Mouse (Mus musculus): ENCODE results near the gene Qrfp. TPM values are rescaled to one million over a fixed set of nuclear protein-coding genes. Genes with fewer than 3 reads are reported as not detected.

Gene Qrfp
- polyA plus RNA-seq, 1 experiment from 2014 or later: 0.14 TPM

GRCm38 (mm10) chr2:31811086-31811958 is 942 bp upstream of the Qrfp start:
- Histone ChIP-seq H3K36me3 (no peaks in the 10 kb centered on the region), H3K27ac (no peak overlapping the region), H3K4me3 (no peak overlapping the region), H3K4me2 (no peak overlapping the region), H3K27me3 (peaks cover 2% of the 10 kb centered on the region; the same call in 1 of the 2 replicates), H3K9me3 (no peaks in the 10 kb centered on the region), H3K9ac (no peak overlapping the region), H3K4me1 (peaks cover 31% of the 10 kb centered on the region)
- ATAC-seq (ENCODE audit: insufficient number of reproducible peaks, low FRiP score, low TSS enrichment, low read depth): no peak
- 80% methylated on average over 14 of the region's 14 CpGs for WGBS

DNA sequence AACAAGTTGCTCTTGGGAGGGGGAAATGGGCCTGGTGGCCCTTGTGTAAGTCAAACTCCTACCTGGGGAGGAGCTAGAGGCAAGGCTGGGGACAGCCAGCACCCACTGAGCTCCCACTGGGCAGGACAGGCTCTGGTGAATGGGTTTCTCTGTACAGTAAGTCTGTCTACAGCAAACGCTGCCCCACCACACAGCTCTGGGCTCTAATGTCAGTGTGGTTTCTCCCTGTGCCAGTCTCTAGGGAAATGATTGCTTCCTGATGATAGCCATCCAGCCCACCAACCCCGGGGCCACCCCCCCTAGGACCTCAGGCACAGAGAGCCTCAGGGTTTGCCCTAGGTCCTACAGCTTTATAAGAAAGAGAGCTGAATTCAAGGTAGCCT is 1.0 kb downstream of the Qrfp start:
- Histone ChIP-seq H3K36me3 (peaks cover 6% of the 10 kb centered on the region), H3K4me3 (no peak overlapping the region), H3K9ac (no peak overlapping the region), H3K9me3 (no peaks in the 10 kb centered on the region), H3K27ac (no peak overlapping the region), H3K4me2 (no peak overlapping the region), H3K4me1 (peaks cover 31% of the 10 kb centered on the region), H3K27me3 (no peaks in the 10 kb centered on the region)
- ATAC-seq (ENCODE audit: insufficient number of reproducible peaks, low FRiP score, low TSS enrichment, low read depth): no peak
- WGBS: 39% methylated on average over 2 of the region's 2 CpGs

GRCm38 (mm10) chr2:31808410-31809357 is 1.7 kb downstream of the Qrfp start:
- no peak for ATAC-seq (ENCODE audit: insufficient number of reproducible peaks, low FRiP score, low TSS enrichment, low read depth)
- Histone ChIP-seq H3K9ac (no peak overlapping the region), H3K36me3 (peaks cover 13% of the 10 kb centered on the region), H3K27ac (no peak overlapping the region), H3K4me2 (no peak overlapping the region), H3K27me3 (no peaks in the 10 kb centered on the region), H3K9me3 (no peaks in the 10 kb centered on the region), H3K4me1 (peaks cover 31% of the 10 kb centered on the region), H3K4me3 (no peak overlapping the region)
- WGBS: 38% methylated on average over 28 of the region's 28 CpGs

GRCm38 (mm10) chr2:31806639-31807382 is 3.6 kb downstream of the Qrfp start:
- Histone ChIP-seq H3K36me3 (peaks cover 31% of the 10 kb centered on the region), H3K27me3 (no peaks in the 10 kb centered on the region), H3K9me3 (no peaks in the 10 kb centered on the region), H3K9ac (no peak overlapping the region), H3K4me2 (no peak overlapping the region), H3K4me1 (peaks cover 31% of the 10 kb centered on the region), H3K4me3 (no peak overlapping the region), H3K27ac (no peak overlapping the region)
- ATAC-seq (ENCODE audit: insufficient number of reproducible peaks, low FRiP score, low TSS enrichment, low read depth): no peak
- 35% methylated on average over 9 of the region's 9 CpGs for WGBS

DNA sequence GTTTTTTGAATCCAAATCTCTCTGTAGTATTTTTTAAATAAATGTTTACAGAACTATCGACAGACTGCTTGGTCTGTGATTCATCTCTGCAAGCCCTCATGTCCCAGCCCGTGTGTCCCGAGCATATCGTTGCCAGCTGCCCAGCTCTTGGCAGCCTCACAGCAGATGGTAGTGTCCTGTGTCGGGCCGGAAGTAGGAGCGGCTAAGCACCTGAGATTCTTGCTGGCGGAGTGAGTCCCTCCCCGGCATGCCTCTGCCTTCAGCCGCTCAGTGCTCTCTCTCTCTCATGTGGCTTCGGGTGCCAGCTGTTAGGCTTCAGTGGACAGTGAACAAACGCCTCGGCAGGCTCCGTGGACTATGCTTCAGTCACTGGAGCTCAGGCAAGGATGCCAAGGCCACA is 6.9 kb downstream of the Qrfp start:
- Histone ChIP-seq H3K36me3 (peaks cover 65% of the 10 kb centered on the region), H3K4me3 (no peak overlapping the region), H3K9me3 (no peaks in the 10 kb centered on the region), H3K27ac (no peak overlapping the region), H3K4me2 (no peak overlapping the region), H3K27me3 (no peaks in the 10 kb centered on the region), H3K9ac (no peak overlapping the region), H3K4me1 (peaks cover 10% of the 10 kb centered on the region)
- WGBS: 82% methylated on average over 14 of the region's 14 CpGs
- no peak for ATAC-seq (ENCODE audit: insufficient number of reproducible peaks, low FRiP score, low TSS enrichment, low read depth)

- Histone ChIP-seq H3K4me2 (no peak overlapping the region), H3K27me3 (no peaks in the 10 kb centered on the region), H3K9me3 (no peaks in the 10 kb centered on the region), H3K9ac (no peak overlapping the region), H3K27ac (no peak overlapping the region), H3K4me1 (peaks cover 8% of the 10 kb centered on the region), H3K4me3 (no peak overlapping the region), H3K36me3 (peaks cover 71% of the 10 kb centered on the region)
- ATAC-seq (ENCODE audit: insufficient number of reproducible peaks, low FRiP score, low TSS enrichment, low read depth): no peak
- WGBS: 90% methylated on average over 8 of the region's 8 CpGs
Measured at GRCm38 (mm10) chr2:31802811-31803210, 7.6 kb downstream of the Qrfp start.

GRCm38 (mm10) chr2:31801416-31801815 is 9.0 kb downstream of the Qrfp start:
- Histone ChIP-seq H3K4me1 (no peaks in the 10 kb centered on the region), H3K27ac (no peak overlapping the region), H3K9me3 (no peaks in the 10 kb centered on the region), H3K36me3 (peaks cover 85% of the 10 kb centered on the region), H3K4me2 (no peak overlapping the region), H3K27me3 (no peaks in the 10 kb centered on the region), H3K4me3 (no peak overlapping the region), H3K9ac (no peak overlapping the region)
- no peak for ATAC-seq (ENCODE audit: insufficient number of reproducible peaks, low FRiP score, low TSS enrichment, low read depth)
- 90% methylated on average over 9 of the region's 9 CpGs for WGBS

DNA sequence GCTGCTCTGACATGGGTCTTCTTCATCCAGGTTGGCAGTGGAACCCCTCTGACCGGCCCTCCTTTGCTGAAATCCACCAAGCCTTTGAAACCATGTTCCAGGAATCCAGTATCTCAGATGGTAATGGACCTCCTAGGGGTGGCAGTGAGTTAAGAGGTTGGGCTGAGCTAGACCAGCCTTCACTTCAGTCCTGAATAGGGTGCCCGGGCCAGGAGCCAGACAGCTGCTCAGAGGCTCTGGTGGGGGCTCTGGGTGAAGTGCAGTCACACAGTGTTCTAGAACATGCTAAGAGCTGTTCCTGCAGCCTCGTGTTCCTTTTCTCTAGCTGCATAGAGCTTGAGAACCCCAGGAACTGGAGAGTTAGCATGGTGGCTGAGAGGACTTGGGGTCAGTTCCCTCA is 13.4 kb downstream of the Qrfp start:
- H3K4me3 ChIP-seq: no peak overlapping the region
- peaks cover 97% of the 10 kb centered on the region for H3K36me3 ChIP-seq
- no peaks in the 10 kb centered on the region for H3K4me1 ChIP-seq
- H3K9ac ChIP-seq: no peak overlapping the region
- H3K4me2 ChIP-seq: no peak overlapping the region
- ATAC-seq (ENCODE audit: insufficient number of reproducible peaks, low FRiP score, low TSS enrichment, low read depth): no peak
- no peaks in the 10 kb centered on the region for H3K27me3 ChIP-seq
- WGBS: 69% methylated on average over 3 of the region's 3 CpGs
- H3K27ac ChIP-seq: no peak overlapping the region
- no peaks in the 10 kb centered on the region for H3K9me3 ChIP-seq

DNA sequence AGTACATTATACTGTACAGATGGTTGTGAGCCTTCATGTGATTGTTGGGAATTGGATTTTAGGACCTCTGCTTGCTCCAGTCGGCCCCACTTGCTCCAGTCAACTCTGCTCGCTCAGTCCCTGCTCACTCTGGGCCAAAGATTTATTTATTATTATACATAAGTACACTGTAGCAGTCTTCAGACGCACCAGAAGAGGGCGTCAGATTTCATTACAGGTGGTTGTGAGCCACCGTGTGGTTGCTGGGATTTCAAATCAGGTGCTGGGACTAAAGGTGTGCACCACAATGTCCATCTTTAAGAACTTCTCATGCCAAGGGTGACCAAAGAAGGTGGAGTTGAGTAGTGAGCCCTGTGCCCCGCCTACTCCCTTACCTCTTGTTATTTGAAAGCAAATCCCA is 17.8 kb downstream of the Qrfp start:
- H3K27me3 ChIP-seq: no peaks in the 10 kb centered on the region
- 77% methylated on average over 6 of the region's 6 CpGs for WGBS
- H3K36me3 ChIP-seq: peaks cover 90% of the 10 kb centered on the region
- H3K9ac ChIP-seq: no peak overlapping the region
- H3K4me2 ChIP-seq: no peak overlapping the region
- H3K27ac ChIP-seq: no peak overlapping the region
- ATAC-seq (ENCODE audit: insufficient number of reproducible peaks, low FRiP score, low TSS enrichment, low read depth): no peak
- H3K4me3 ChIP-seq: no peak overlapping the region
- no peaks in the 10 kb centered on the region for H3K9me3 ChIP-seq
- no peaks in the 10 kb centered on the region for H3K4me1 ChIP-seq

GRCm38 (mm10) chr2:31791260-31791659 is 19.1 kb downstream of the Qrfp start:
- Histone ChIP-seq H3K4me1 (no peaks in the 10 kb centered on the region), H3K9me3 (no peaks in the 10 kb centered on the region), H3K27me3 (no peaks in the 10 kb centered on the region), H3K4me3 (no peak overlapping the region), H3K9ac (no peak overlapping the region), H3K36me3 (peaks cover 90% of the 10 kb centered on the region), H3K4me2 (no peak overlapping the region), H3K27ac (no peak overlapping the region)
- ATAC-seq (ENCODE audit: insufficient number of reproducible peaks, low FRiP score, low TSS enrichment, low read depth): no peak
- 84% methylated on average over 8 of the region's 8 CpGs for WGBS

DNA sequence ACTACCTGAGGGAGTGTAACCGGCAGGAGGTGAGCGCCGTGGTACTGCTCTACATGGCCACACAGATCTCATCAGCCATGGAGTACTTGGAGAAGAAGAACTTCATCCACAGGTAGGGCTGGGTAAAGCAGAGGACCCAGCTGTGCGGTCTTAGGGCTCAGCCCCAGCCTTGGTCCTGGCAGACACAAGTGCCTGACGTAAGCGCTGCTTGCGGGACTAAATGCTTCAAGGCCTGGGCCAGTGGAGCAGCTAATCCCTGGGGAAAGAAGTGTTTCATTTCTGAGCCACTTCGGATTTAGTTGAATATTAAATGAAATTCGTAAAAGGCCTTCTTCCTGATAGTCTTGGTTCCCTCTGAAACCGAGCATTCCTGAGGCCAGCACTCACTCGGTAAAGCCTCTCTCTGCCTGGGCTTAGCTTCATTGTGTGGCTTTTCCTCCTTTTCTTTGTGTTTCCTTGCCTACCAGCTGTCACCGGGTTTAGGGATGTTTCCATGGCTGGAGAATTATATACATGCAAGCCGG is 19.6 kb downstream of the Qrfp start:
- WGBS: 85% methylated on average over 13 of the region's 13 CpGs

More for the DNA sequence above, 19.6 kb downstream of the Qrfp start:
- Histone ChIP-seq H3K36me3 (peaks cover 90% of the 10 kb centered on the region), H3K9ac (no peak overlapping the region), H3K27me3 (no peaks in the 10 kb centered on the region), H3K27ac (no peak overlapping the region), H3K9me3 (no peaks in the 10 kb centered on the region), H3K4me3 (no peak overlapping the region), H3K4me2 (no peak overlapping the region), H3K4me1 (no peaks in the 10 kb centered on the region)
- ATAC-seq (ENCODE audit: insufficient number of reproducible peaks, low FRiP score, low TSS enrichment, low read depth): no peak
